In the genomic region with DNA sequence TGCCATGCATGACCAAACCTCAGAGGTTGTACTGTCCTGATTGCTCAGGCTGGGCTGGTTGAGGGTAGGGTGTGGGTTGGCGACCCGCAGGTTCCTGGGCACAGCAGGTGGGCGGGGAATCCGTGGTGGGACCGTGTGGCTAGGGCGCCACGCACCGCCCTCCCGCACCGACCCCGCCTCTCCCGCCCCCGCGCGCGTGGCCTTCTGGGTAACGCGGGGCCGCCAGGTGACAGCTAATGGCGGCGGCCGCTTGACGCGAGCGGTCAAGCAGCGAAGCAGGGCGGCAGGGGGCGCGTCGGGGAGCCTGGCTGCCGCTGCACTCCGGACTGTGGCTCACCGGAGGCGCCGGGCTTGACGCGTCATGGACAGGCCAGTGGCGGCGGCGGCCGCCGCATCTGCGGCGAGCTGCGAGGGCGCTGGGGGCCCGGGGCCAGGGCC, we compare ENCODE assay signal across 8 mouse cellular contexts. TPM values are rescaled to one million over a fixed set of nuclear protein-coding genes. Genes with fewer than 3 reads are reported as not detected.
A peak's percentile ranks its signal among the peaks of the same experiment; 100 is the strongest.
DNase-seq lines count a peak whose midpoint lies in the region; ATAC-seq and TF ChIP-seq lines count a peak whose summit lies in the region.

TSS of gene Mtmr1 (plus strand) at position 207 of the 438 bp plus-strand sequence.

- in situ Hi-C loops in CH12.LX (cut with MboI; ENCODE audit: low pct_ligation_motif_present, low pct_unique_long_range_greater_than_20kb, low sequenced_read_pairs) = no loop called here

- H3K27me3 ChIP-seq in CH12.LX (replicated peaks) = no peaks in the 10 kb centered on the region
- no peaks in the 10 kb centered on the region for H3K27me3 ChIP-seq in forebrain, embryonic 12.5 days
- no peaks in the 10 kb centered on the region for H3K27me3 ChIP-seq in heart, embryonic 16.5 days (ENCODE audit: control insufficient read depth, insufficient read depth, low read length)
- H3K27me3 ChIP-seq in liver, postnatal 0 days (ENCODE audit: insufficient read depth, low read length) = no peaks in the 10 kb centered on the region
- no peaks in the 10 kb centered on the region for H3K27me3 ChIP-seq in neural tube, embryonic 14.5 days (ENCODE audit: control insufficient read depth, insufficient read depth, low read length)
- no peaks in the 10 kb centered on the region for H3K27me3 ChIP-seq in testis, adult 2 months (ENCODE audit: control insufficient read depth, insufficient read depth, low read length)

- H3K27ac ChIP-seq in CH12.LX (ENCODE audit: insufficient read depth, low read depth) = peak within 1 kb of the TSS; percentile 24; the same call in 1 of the 2 replicates
- peak within 1 kb of the TSS; percentile 69 for H3K27ac ChIP-seq in forebrain, embryonic 12.5 days
- peak within 1 kb of the TSS; percentile 81 for H3K27ac ChIP-seq in heart, embryonic 16.5 days (ENCODE audit: low read length)
- peak within 1 kb of the TSS; percentile 81 for H3K27ac ChIP-seq in liver, postnatal 0 days (ENCODE audit: low read depth)
- peak within 1 kb of the TSS; percentile 66; the same call in 1 of the 2 replicates for H3K27ac ChIP-seq in neural tube, embryonic 14.5 days (ENCODE audit: low read depth, low read length)
- H3K27ac ChIP-seq in testis, adult 2 months (ENCODE audit: control insufficient read depth, insufficient read depth, low read depth, low read length) = peak within 1 kb of the TSS; percentile 1; the same call in 1 of the 2 replicates

- H3K4me2 ChIP-seq in CH12.LX (ENCODE audit: insufficient read depth, low read depth, poor library complexity, severe bottlenecking) = peak within 1 kb of the TSS; percentile 78
- H3K4me2 ChIP-seq in forebrain, embryonic 12.5 days = peak within 1 kb of the TSS; percentile 62
- H3K4me2 ChIP-seq in heart, embryonic 16.5 days (ENCODE audit: low read depth, low read length) = peak within 1 kb of the TSS; percentile 65
- peak within 1 kb of the TSS; percentile 84 for H3K4me2 ChIP-seq in liver, postnatal 0 days (ENCODE audit: low read depth, low read length)
- H3K4me2 ChIP-seq in neural tube, embryonic 14.5 days (ENCODE audit: low read depth, low read length) = peak within 1 kb of the TSS; percentile 45

- dilution Hi-C loops in CH12.LX (cut with MboI; ENCODE audit: extremely low pct_ligation_motif_present, extremely low pct_unique_long_range_greater_than_20kb, low sequenced_read_pairs) = no loop called here

- peak within 1 kb of the TSS; percentile 94 for H3K9ac ChIP-seq in CH12.LX (ENCODE audit: insufficient read depth, low read depth)
- peak within 1 kb of the TSS; percentile 70 for H3K9ac ChIP-seq in forebrain, embryonic 12.5 days
- peak within 1 kb of the TSS; percentile 85 for H3K9ac ChIP-seq in heart, embryonic 16.5 days (ENCODE audit: low read length)
- peak within 1 kb of the TSS; percentile 85 for H3K9ac ChIP-seq in liver, postnatal 0 days (replicated peaks)
- peak within 1 kb of the TSS; percentile 74 for H3K9ac ChIP-seq in neural tube, embryonic 14.5 days (replicated peaks; ENCODE audit: low read depth, low read length)

- TF ChIP-seq POLR2A in CH12.LX (IDR thresholded peaks at IDR 0.05; ENCODE audit: low read depth, low read length) = peak; percentile 54
- no peak for TF ChIP-seq POLR2A in testis, adult 2 months (IDR thresholded peaks at IDR 0.05; ENCODE audit: control insufficient read depth, low read depth, low read length)

- no peaks in the 10 kb centered on the region; the same call in 1 of the 2 replicates for H3K79me2 ChIP-seq in CH12.LX (replicated peaks; ENCODE audit: control insufficient read depth, extremely low read depth, insufficient read depth, poor library complexity, severe bottlenecking)

- H3K4me3 ChIP-seq in CH12.LX (replicated peaks in 1 of 3; ENCODE audit: low read depth in 2 of 3, low read length in 2 of 3, poor library complexity in 1 of 3) = peak within 1 kb of the TSS; percentile 55 to 94 (median 72)
- H3K4me3 ChIP-seq in forebrain, embryonic 12.5 days (replicated peaks) = peak within 1 kb of the TSS; percentile 58
- H3K4me3 ChIP-seq in heart, embryonic 16.5 days (ENCODE audit: low read length) = peak within 1 kb of the TSS; percentile 73
- peak within 1 kb of the TSS; percentile 74 for H3K4me3 ChIP-seq in liver, postnatal 0 days (ENCODE audit: low read depth, low read length)
- H3K4me3 ChIP-seq in neural tube, embryonic 14.5 days (ENCODE audit: low read depth, low read length) = peak within 1 kb of the TSS; percentile 58
- peak within 1 kb of the TSS; percentile 83 for H3K4me3 ChIP-seq in testis, adult 2 months (ENCODE audit: control insufficient read depth, low read depth, low read length)

- TF ChIP-seq RAD21 in CH12.LX (IDR thresholded peaks at IDR 0.05; ENCODE audit: low read depth, low read length) = no peak

- 19% methylated on average over 14 of the region's 47 CpGs for WGBS in forebrain, embryonic 12.5 days
- WGBS in heart, embryonic 16.5 days = 12% methylated on average over 44 of the region's 47 CpGs
- WGBS in liver, postnatal 0 days (ENCODE audit: insufficient replicate concordance) = 8% methylated on average over 34 of the region's 47 CpGs
- 22% methylated on average over 34 of the region's 47 CpGs for WGBS in neural tube, embryonic 14.5 days

- peaks cover 0 to 17% of the 10 kb centered on the region in 2 experiments; a peak in 1 of 4 replicates for H3K4me1 ChIP-seq in CH12.LX (ENCODE audit: control insufficient read depth in 1 of 2, insufficient read depth in 2 of 2)
- H3K4me1 ChIP-seq in forebrain, embryonic 12.5 days = no peaks in the 10 kb centered on the region
- H3K4me1 ChIP-seq in heart, embryonic 16.5 days (ENCODE audit: control insufficient read depth, insufficient read depth, low read length) = no peaks in the 10 kb centered on the region
- H3K4me1 ChIP-seq in liver, postnatal 0 days (ENCODE audit: insufficient read depth) = no peaks in the 10 kb centered on the region
- no peaks in the 10 kb centered on the region for H3K4me1 ChIP-seq in neural tube, embryonic 14.5 days (ENCODE audit: control insufficient read depth, insufficient read depth, low read length)
- no peaks in the 10 kb centered on the region for H3K4me1 ChIP-seq in testis, adult 2 months (ENCODE audit: control insufficient read depth, insufficient read depth, low read length)

- TF ChIP-seq EP300 in CH12.LX (IDR thresholded peaks at IDR 0.05; ENCODE audit: low read length) = no peak
- no peak for TF ChIP-seq EP300 in liver, postnatal 0 days (IDR thresholded peaks at IDR 0.05; ENCODE audit: low read depth)

- DNase-seq in CH12.LX (ENCODE audit: extremely low read depth) = peak; percentile 48
- peak; percentile 51 for DNase-seq in c-Kit-positive CD71-positive TER-119-positive erythroid progenitor cells, embryonic 14.5 days (ENCODE audit: low spot score)
- DNase-seq in kidney, postnatal 36 days = peak; percentile 86 to 91
- DNase-seq in liver, postnatal 0 days = peak; percentile 86

- H3K9me3 ChIP-seq in CH12.LX (replicated peaks; ENCODE audit: low read length) = no peaks in the 10 kb centered on the region
- H3K9me3 ChIP-seq in forebrain, embryonic 12.5 days = no peaks in the 10 kb centered on the region
- H3K9me3 ChIP-seq in heart, embryonic 16.5 days (replicated peaks; ENCODE audit: control insufficient read depth, low read length) = no peaks in the 10 kb centered on the region
- no peaks in the 10 kb centered on the region for H3K9me3 ChIP-seq in liver, postnatal 0 days (ENCODE audit: low read length)
- no peaks in the 10 kb centered on the region for H3K9me3 ChIP-seq in neural tube, embryonic 14.5 days (ENCODE audit: control insufficient read depth, low read length)

- TF ChIP-seq CTCF in CH12.LX (conservative IDR thresholded peaks at IDR 0.05 in 1 of 2, IDR thresholded peaks at IDR 0.05 in 1 of 2; ENCODE audit: low read depth in 2 of 2, low read length in 2 of 2) = peak in 1 of 2 experiments; percentile 37; a peak in 2 of 4 replicates
- peak; percentile 41 for TF ChIP-seq CTCF in liver, postnatal 0 days (IDR thresholded peaks at IDR 0.05; ENCODE audit: low read depth)
- TF ChIP-seq CTCF in testis, adult 2 months (IDR thresholded peaks at IDR 0.05; ENCODE audit: control insufficient read depth, insufficient read depth, insufficient replicate concordance, low read depth, low read length) = no peak

- peak; percentile 96 for ATAC-seq in forebrain, embryonic 12.5 days (ENCODE audit: low FRiP score)
- peak; percentile 90 for ATAC-seq in heart, embryonic 16.5 days (replicated peaks; ENCODE audit: extremely low read depth, insufficient read depth, low FRiP score)
- peak; percentile 95 for ATAC-seq in liver, postnatal 0 days
- peak; percentile 91 for ATAC-seq in neural tube, embryonic 14.5 days (ENCODE audit: low read depth)

- H3K36me3 ChIP-seq in CH12.LX (replicated peaks in 1 of 2; ENCODE audit: control insufficient read depth in 1 of 2, insufficient read depth in 1 of 2, low read length in 1 of 2) = peaks cover 0 to 2% of the 10 kb centered on the region in 2 experiments
- H3K36me3 ChIP-seq in forebrain, embryonic 12.5 days (replicated peaks) = no peaks in the 10 kb centered on the region
- no peaks in the 10 kb centered on the region for H3K36me3 ChIP-seq in heart, embryonic 16.5 days (ENCODE audit: control insufficient read depth, insufficient read depth)
- H3K36me3 ChIP-seq in liver, postnatal 0 days (replicated peaks; ENCODE audit: insufficient read depth, low read length) = no peaks in the 10 kb centered on the region
- H3K36me3 ChIP-seq in neural tube, embryonic 14.5 days (ENCODE audit: control insufficient read depth, insufficient read depth, low read length) = no peaks in the 10 kb centered on the region
- no peaks in the 10 kb centered on the region for H3K36me3 ChIP-seq in testis, adult 2 months (ENCODE audit: control insufficient read depth, insufficient read depth, low read length)

TF ChIP-seq in CH12.LX, 34 proteins besides CTCF, POLR2A, EP300 and RAD21 (continues in another document):
- TF ChIP-seq TCF12 (IDR thresholded peaks at IDR 0.05; ENCODE audit: low read depth, low read length) (peak; percentile 80), IRF4 (IDR thresholded peaks at IDR 0.05; ENCODE audit: low read depth, low read length) (no peak), MXI1 (IDR thresholded peaks at IDR 0.05; ENCODE audit: low read depth, low read length) (peak; percentile 64), HCFC1 (IDR thresholded peaks at IDR 0.05; ENCODE audit: low read depth, low read length) (peak; percentile 46; the same call in 1 of the 2 replicates), UBTF (IDR thresholded peaks at IDR 0.05; ENCODE audit: low read depth, low read length) (peak; percentile 69; the same call in 1 of the 2 replicates), KAT2A (IDR thresholded peaks at IDR 0.05; ENCODE audit: insufficient replicate concordance, low read length) (no peak)

RNA-seq across cellular contexts. Expression of gene Mtmr1, which starts in this region (rescaled TPM):
- total RNA-seq in CH12.LX (2012; rRNA removed) (17.2 and 17.5 TPM in 2 replicates), CH12.LX (2014; rRNA removed) (35.3 and 43.4 TPM in 2 replicates)
- polyA plus RNA-seq in CH12.LX (2012; ENCODE audit: insufficient read length, low read depth) = 15.3 and 15.6 TPM in 2 replicates
- 17.3 and 18.8 TPM in 2 replicates for polyA plus RNA-seq in forebrain, embryonic 12.5 days (2016; fragmentation: Nextera tagmentation; extraction: Ambion mirVana)
- 12.8 and 13.6 TPM in 2 replicates for polyA plus RNA-seq in heart, embryonic 16.5 days (2015; fragmentation: Nextera tagmentation; extraction: Ambion mirVana)
- polyA plus RNA-seq in liver, postnatal 0 days (2015; fragmentation: Nextera tagmentation; extraction: Ambion mirVana) = 4.6 and 5.3 TPM in 2 replicates
- polyA plus RNA-seq in neural tube, embryonic 14.5 days (2014; fragmentation: Nextera tagmentation; extraction: Ambion mirVana) = 26.0 and 27.9 TPM in 2 replicates
- polyA plus RNA-seq in testis, adult 2 months (2012; rRNA removed) = 4.1 and 5.3 TPM in 2 replicates

Comparison
In these comparisons a context has a peak if more than half of its experiments do, and no peak if none do; other contexts are left out.
1. Peak in every context shown above with its lines: DNase-seq, ATAC-seq, H3K4me3 ChIP-seq and H3K27ac ChIP-seq.
2. H3K27ac ChIP-seq: peak in every context shown above with its lines; median percentile 81 in heart, embryonic 16.5 days; 81 in liver, postnatal 0 days; 69 in forebrain, embryonic 12.5 days; 66 in neural tube, embryonic 14.5 days; 24 in CH12.LX; 1 in testis, adult 2 months.